Mouse (Mus musculus) 3134 (cell line): ENCODE results near the gene Slc8b1.
"Not testable (repeated sequence)": the region's sequence is repeated elsewhere in the genome, so short reads cannot be mapped to it uniquely, and the experiment has no call there.

ENCODE experiments used
- DNase-seq: peaks from one replicate; pipeline ENCODE4 v3.0.0-alpha.2; 2011; ENCODE audit warnings: low spot score; ENCODE audit not compliant: insufficient read length; ENCODE audit errors: extremely low read depth

The Slc8b1 gene

DNA sequence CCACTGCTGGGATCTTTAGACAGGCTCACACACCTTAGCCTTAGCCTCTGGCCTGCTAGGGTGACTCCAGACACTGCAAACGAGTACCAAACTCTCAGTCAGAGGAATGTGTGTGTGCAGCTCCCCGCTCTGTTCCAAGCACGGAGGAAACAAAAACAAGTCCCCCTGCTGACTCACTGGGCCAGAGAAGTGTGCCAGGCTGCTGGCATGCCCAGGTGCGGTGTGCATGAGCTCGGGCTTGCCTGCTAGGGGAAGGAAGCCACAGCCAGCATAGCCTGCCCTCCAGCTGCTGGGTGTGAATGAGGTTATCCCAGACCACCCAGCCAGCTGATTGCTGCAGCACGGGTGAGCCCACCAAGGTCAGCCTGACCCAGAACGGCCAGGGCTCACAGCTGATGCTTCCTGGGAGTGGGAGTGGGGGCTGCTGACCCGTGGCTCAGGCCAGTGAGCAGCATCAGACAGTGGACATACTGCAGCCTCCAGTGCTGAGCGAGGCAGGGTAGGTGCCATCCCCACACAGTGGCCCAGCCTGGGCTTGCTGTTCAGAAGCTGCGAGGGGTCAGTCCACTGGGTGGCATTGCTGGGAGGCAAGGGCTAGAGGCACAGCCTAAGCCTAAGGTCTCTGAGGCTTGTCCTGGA lies 15.8 kb upstream of the Slc8b1 start:
- peak; percentile 81 for DNase-seq

DNA sequence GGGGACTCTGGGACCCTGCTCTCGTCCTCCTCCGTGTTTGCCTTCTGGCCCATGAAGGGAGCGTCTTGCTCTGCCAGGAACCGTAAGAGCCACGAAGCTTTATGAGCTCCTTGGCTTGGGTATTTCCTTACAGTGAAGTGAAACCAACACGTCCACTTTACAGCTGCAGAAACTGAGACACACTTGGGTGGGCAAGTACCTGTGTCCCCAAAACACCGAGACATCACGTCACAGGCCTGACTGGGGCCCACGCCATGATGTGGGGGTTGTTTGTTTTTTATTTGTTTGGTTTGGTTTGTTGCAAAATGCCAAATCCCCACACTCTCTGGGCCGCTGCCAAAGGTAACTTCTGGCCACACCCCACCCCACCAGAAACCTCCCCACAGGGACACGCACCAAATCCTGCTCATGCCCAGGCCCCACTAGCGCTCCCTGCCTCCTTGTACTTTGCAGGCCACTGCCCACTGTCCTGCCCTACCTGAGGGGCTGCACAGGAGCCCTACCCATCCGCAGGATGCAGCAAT lies 15.2 kb upstream of the Slc8b1 start:
- peak; percentile 52 for DNase-seq

DNA sequence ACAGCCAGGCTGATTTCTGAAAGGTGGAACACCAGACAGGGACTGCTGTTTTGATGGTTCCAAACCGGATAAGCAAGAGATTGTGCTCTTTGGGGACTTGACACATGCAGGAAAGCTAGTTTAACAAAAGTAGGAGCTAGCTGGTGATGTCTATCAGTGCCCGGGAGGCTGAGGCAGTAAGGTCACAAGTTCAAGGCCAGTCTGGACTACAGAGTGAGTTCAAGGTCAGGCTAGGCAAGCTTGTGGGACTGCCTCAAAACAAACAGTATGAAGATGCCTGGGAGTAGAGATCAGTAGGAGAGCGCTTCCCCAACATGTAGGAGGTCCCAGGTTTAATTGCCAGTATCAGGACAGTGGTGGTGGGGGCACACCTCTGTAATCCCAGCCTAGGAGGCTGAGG lies 13.9 kb upstream of the Slc8b1 start:
- no peak for DNase-seq

DNA sequence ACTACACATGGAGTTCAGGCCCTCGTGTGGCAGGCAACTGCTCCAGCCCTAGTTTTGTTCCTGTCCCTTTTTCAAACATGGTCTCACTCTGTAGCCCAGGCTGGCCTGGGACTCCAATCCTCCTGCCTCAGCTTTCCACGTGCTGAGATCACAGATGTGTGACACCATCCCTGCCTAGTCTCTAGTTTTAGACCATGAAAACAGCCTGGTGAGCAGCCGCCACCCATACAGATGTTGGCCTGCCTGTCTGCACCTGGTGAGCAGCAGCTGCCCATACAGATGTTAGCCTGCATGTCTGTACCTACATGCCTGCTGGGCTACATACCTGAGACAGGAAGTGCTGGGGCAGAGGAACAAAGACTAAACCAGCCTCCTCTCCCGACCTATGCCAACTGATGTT lies 11.8 kb upstream of the Slc8b1 start:
- no peak for DNase-seq

DNA sequence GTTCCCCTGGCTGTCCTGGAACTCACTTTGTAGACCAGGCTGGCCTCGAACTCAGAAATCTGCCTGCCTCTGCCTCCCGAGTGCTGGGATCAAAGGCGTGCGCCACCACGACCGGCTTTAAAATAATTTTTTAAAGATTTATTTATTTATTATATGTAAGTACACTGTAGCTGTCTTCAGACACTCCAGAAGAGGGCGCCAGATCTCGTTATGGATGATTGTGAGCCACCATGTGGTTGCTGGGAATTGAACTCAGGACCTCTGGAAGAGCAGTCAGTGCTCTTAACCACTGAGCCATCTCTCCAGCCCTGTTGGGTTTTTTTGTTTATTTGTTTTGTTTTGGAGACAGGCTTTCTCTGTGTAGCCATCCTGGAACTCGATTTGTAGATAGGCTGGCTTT lies 10.4 kb upstream of the Slc8b1 start:
- not testable (repeated sequence) for DNase-seq

DNA sequence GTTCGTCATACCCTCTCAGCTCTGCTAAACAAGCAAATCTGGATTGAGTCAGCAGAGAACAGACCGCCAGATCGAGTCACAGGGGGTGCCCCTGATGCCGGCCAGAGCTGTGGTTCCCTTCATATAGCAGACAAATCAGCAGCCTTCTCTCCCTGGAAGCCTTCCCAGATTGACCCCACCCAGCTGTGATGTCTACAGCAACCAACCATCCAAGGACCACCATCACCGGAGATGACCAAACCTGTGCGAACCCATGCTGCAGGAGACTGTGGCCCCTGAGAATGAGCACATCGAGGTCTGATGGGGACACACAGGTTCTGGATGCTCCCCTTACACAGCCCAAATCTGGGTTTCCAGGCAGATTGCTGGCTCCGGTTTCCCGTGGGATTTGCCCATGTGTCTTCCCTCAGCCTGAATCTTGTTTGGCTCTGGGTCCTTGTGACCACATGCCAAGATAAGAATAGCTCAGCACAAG lies 8.8 kb upstream of the Slc8b1 start:
- DNase-seq: peak; percentile 62

DNA sequence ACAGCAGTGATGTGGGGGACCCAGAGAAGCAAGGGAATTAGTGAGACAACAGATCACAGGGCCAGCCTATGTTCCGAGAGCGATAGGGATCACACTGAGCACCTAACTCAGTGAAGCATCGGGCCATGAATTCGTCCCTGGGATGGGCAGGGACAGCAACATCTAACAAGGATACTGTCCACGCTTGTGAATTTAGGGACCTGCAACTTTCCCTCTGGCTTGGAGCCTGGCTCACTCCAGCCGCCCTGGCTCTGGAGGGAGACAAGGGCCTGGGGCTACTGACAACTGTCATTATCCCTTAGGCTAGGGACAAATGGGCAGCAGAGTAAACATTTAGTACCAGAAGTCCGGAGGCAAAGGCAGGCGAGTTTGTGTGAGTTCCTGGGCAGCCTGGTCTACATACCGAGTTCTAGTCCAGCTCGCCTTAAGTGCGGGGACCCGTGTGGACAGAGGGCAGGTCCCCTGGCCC lies 8.3 kb upstream of the Slc8b1 start:
- DNase-seq: no peak

DNA sequence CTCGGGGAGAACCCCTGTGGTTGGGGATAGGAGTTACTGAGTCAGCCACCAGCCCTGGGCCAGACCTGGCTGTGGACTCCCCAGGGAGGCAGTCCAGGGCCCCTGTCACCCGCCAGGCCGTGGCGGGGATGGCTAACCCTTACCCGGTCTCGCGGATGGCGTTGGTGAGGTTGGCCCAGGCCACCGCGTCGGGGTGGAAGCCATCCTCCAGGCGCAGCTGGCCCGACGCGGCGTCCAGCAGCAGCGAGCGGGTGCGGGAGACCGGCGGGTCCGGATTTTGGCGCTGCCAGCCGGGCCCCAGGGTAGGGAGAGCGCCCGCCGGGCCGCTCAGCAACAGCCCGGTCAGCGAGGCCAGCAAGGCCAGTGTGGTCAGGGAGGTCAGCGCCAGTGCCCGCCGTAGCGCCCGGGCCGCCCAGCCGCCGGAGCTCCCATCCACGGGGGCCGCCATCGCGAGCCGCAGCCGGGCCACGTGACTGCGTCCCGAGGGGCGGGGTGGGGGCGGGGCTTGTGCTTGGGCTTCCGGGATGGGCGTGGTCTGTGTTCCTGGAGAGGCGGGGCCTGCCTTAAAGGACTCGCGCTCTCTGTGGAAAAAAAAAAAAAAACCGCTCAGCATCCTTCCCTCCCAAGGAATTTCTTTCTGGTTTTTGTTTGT lies 7.7 kb upstream of the Slc8b1 start, which contains the start of gene Plbd2:
Plbd2 (minus strand) TSS at position 482 of the 652 bp plus-strand sequence.
- DNase-seq: peak; percentile 84

DNA sequence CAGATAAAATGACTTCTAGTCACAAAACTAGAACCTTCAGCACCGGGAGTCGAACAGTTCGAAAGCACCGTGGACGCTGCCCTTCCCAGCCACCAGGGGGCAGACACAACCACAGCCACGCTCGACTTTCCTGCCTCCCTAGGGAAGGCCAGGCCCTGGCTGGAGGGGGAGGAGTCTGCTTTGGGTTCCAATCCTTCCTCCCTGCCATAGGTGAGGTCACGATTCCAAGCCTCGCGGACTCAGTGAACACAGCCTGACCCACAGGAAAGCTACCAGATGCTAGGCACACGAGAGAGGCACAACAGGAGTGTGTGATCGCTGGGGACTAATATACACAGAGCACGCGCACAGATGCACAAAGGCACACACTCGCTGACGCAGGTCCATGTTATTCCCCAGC lies 5.6 kb upstream of the Slc8b1 start:
- DNase-seq: peak; percentile 71

DNA sequence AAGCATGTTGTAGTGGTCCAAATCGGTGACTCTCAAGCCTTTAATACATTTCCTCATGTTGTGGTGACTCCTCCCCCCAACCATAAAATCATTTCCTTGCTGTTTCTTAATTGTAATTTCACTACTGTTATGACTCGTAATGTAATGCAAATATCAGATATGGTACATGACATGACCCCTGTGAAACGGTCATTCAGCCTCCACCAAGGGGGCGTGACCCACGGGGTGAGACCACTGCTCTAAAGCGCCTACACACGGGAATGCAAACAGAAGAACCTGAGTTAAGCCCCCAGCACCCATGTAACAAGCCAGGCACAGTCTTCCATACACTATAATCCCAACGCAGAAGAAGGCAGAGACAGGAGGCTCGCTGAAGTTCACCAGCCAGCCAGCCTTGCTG lies 5.2 kb upstream of the Slc8b1 start:
- no peak for DNase-seq

DNA sequence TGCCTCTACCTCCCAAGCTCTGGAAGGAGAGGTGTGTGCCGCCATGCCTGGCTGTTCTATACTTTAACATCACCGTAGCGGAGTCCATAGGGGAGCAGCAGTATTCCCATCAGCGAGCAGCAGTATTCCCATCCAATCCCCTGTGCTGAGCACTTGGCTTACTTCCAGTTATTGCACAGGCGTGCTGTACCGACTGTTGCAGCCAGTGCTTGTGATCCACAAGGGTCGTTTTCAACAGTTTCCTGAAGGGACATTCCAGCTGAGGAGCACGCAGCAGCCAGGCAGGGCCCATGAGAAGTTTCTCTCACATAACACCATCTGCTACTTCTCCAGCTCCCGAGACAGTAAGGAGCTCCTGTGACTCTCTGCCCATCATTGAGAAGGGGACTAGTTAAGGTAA lies 4.5 kb upstream of the Slc8b1 start:
- no peak for DNase-seq

DNA sequence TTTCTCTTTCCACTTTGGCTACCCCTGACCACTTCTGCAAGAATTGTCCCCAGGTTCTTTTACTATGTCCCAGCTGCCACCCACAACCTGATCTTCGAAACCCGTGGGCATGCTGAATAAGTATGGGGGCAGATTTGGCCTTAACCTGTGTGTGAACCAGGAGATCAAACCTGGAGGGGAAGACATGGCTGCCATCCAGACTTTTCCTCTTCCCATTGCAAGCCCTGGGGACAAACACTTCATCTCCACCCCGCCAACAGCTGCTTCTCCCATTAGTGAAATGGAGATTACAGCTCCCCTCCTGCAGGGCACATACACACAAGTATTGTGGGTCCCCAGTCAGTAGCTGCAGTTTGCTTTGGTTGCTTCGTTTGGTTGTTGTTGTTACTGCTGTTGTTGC lies 3.7 kb upstream of the Slc8b1 start:
- DNase-seq: no peak

DNA sequence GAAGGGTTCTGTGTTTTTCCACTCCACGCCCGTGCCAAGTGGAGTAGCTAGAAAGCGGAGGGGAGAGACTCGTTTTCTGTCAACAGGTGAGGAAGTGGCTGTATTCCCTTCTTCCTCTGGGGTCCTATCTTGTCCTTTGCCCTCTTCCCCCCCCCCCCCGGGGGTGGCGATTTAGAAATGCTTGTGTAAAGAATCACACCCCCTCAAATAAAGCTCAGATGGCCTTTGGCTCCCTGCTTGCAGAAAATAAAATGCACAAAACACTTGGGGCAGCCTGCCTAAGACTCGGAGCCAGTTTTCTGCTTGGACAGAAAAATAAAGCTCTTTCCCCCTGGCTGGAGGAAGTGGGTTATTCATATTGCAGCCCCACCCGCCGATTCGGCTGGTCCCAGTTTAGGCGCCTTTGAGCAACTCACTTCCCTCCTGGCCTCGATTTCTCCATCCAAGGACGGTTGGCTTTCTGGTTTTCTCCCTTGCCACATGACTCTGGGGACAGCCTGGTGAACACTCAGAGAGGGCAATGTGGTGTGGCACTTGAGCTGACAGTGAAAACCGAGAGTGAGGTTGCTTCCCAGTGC lies 764 bp downstream of the Slc8b1 start:
- DNase-seq: no peak

DNA sequence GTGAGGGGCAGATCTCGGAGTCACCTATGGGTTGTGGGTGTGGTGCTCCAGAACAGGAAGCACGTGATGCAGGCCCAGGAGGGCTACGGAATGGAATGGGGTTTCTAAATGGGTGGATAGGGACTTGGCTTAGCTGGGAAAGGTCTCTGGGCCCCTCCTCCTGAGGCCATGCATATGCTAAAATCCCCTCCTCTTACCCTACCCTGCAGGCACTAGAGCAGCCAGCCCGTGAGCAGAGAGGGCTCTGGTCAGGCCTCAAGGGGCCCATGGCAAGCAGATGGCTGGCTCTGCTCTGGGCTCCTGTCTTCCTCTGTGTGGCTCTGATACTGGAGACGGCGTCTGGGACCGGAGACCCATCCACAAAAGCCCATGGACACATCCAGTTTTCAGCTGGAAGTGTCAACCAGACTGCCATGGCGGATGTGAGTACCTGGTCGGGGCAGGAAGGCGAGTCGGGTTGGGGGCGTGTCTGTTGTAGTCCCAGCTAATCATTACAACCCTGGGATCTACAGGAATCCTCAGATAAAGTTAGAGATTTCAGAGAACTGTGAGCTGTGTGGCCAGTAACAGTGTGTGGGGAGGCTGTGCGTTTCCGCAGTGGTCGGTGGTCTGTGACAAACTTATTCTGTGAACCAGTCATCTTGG lies 2.1 kb downstream of the Slc8b1 start:
- DNase-seq: no peak

DNA sequence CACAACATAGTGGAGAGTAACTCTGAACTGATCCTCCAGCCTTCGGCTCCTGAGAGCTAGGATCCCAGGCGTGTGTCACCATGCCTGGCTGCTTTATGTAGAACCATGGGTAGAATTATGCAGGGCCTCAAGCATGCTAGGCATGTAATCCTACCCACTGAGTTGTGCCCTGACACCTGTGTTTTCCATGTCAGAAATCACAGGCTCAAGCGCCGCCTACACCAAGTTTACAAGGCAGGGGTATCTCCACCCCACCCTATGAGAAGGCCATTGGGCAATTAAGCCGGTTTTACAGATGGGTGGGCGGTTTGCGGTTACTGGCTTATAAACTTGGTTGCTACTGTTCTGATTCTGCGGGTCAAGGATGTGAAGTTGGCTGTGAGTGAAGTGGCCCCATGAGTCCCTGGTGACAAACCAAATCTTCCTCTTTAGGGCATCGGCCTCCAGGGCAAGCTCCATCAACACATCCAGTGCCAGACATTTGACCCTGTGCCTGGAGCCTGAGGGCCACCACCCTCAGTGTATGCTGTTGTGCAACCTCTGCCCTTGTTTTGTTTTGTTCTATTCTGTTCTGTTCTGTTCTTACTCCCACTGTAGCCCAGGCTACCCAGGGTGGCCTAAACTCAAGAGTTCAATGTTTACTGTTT lies 3.2 kb downstream of the Slc8b1 start:
- peak; percentile 35 for DNase-seq

DNA sequence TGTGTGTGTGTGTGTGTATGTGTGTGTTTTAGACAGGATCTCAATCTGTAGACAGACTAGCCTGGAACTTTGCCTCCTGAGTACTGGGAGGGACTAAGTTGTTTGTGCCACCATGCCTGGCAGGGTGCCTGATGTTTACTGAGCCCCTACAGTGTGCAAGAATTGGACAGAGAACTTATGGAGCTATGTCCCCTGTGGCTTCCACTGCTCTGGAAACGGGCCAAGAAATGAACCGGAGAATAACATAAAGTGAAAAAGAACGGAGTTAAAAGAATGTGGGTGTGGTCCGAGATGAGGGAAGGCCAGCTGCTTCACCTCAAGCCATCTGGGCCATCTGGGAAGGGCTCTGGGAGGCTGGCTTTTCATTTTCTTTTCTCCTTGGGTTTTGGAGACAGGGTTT lies 3.8 kb downstream of the Slc8b1 start:
- peak; percentile 55 for DNase-seq

DNA sequence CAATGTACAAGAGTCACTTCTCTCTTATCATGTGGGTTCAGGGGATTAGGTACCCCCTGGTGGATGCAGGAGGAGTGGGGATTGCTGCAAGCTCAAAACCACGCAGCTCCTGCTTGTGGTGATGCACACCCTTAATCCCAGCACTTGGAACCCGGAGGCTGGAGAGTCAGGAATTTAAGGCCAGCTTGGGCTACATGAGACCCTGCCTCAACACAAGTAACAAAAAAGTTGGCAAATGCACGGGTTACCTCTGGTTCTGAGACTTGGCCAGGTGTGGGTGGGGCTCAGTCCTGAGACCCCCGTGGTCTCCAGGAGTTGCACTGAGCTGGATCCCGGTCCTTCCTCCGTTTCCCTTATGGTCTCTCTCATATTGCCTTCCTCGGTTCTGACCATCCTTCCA lies 4.5 kb downstream of the Slc8b1 start:
- DNase-seq: no peak

DNA sequence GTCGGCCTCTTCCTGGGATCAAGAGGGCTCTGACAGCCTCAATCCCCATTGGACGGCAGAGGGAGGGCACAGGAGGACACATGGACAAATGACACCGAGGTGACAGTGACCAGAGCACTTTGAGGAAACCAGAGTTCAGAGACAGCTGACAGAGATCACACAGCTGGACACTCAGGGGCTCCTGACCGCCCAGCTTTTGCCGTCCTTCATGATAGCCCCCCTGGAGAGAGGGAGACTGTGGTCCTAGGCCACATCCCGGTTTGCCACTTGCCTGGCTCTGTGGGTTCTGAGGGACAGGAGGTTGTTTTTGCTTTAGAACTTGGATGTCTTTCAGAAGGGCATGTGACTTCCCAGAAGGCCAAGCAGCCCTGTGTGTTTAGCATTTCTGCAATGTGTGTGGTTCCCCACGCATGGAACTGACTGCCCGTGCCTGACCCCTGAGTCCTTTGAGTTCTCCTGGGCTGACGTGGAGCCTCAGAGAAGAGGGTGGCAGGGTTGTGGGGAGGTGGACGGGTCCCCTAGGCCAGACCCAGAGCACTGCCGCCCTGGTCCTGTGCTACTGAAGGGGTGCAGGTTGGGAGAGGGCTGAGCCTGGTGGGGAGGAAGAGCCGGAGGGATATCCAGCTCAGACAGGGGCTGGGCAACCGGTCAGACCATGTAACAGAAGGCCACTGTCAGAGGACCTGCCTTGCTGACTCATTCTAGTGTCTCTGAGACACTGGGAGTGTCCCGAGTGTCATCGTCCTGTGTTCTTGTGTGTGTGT lies 5.4 kb downstream of the Slc8b1 start:
- peak; percentile 81 for DNase-seq

DNA sequence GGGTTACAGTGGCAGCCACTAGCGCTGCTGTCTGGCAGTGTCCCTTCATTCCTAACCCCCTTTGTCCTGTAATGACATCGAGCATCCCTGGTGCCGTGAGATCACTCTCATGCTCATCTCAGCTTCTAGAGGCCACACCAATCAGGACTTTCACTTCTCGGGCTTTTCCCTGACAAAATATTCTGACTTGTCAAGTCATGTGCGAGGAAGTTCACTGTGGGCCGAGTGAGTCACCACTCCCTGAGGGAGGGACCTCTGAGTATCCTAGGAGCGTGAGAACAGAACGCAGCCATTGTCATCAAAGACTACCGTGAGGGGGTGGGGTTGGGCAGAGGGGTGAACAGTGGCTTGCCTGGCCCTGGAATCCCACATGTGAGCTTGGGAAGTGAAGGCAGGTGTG lies 6.6 kb downstream of the Slc8b1 start:
- DNase-seq: peak; percentile 74

DNA sequence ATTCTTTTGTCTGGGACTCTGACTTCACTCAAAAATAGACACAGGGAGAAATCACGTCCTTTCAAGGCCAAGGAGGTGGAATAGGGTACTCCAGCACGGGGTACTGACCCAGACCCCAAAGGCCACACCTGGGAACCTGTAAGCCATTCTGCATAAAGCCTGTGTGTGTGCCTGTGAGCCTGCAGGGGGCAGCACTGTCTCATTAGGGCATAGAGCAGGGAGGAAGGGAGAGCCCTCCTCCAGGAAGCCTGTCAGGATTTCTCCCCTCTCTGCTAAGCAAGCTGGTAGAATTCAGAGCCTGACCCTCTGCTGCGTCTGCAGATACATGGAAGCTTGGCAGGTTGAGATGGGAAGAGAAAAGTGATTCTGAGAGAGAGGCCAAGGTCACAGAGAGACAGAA lies 11.7 kb downstream of the Slc8b1 start:
- DNase-seq: no peak
